Mouse (Mus musculus) E14TG2a.4 (cell line): ENCODE measurements around the gene Fap.

Experiments used
- CTCF ChIP-seq: conservative IDR thresholded peaks from 2 replicates; pipeline ENCODE4 v1.5.1; 2014; ENCODE audit warnings: low read length
- NANOG ChIP-seq: IDR thresholded peaks from 2 replicates; pipeline ENCODE4 v1.6.1; 2014; ENCODE audit warnings: borderline replicate concordance, low read length, mixed read lengths

GRCm38 (mm10) chr2:62497333-62498002, 76.4 kb downstream of the Fap start:
- no peak for TF ChIP-seq CTCF
- no peak for TF ChIP-seq NANOG
